Comparison of ENCODE assay signal across 10 mouse cellular contexts in the genomic region with DNA sequence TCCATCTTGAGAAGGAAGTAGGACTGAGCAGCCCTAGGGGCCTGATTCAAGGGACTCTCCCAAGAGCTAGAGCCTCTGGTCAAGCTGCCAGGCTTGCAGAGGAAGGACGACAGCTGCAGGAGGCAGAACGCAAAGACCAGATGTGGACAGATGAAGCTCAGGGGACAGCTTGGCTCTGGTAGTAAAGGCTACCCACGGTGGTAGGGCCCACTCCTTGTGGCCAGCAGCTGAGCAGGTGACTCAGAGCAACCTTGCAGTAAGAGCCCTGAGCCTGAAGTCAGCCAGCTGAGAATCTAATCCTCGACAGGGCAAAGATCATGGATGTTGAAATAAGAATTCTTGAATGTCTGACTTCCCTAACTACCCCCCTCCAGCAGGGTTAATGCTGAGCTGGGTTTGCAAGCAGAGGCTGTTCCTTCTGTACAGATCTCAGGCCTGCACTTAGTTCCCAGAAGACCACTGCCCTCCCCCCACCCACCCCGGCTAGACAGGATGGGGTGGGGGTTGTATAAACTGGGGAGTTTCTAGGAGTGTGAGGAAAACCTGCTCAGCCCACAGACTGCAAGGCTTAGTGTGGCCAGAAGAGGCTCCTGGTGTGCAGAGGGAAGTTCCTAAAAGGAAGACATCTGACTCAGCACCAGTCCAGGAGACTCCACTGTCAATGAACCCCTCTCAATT. TPM values are rescaled to one million over a fixed set of nuclear protein-coding genes. Genes with fewer than 3 reads are reported as not detected.
A peak's percentile ranks its signal among the peaks of the same experiment; 100 is the strongest.
DNase-seq lines count a peak whose midpoint lies in the region; ATAC-seq and TF ChIP-seq lines count a peak whose summit lies in the region.
"Had no signal": no experiment of that assay in that cellular context is flagged by ENCODE, and none has a peak within 500 bp of the region (broad histone marks: within the 10 kb centered on the region; RNA-seq: fewer than 3 reads in every experiment).

No protein-coding gene starts in this region.

- H3K36me3 ChIP-seq in kidney, postnatal 0 days (ENCODE audit: insufficient read depth, low read length) = no peaks in the 10 kb centered on the region
- H3K36me3 ChIP-seq in stomach, postnatal 0 days (ENCODE audit: control insufficient read depth, insufficient read depth, low read length) = no peaks in the 10 kb centered on the region
- H3K36me3 ChIP-seq in midbrain, postnatal 0 days (ENCODE audit: insufficient read depth, low read length) = no peaks in the 10 kb centered on the region
- H3K36me3 ChIP-seq: neural tube, embryonic 13.5 days had no signal

- H3K4me2 ChIP-seq in kidney, postnatal 0 days (ENCODE audit: low read length) = no peak overlapping the region
- H3K4me2 ChIP-seq in stomach, postnatal 0 days (replicated peaks; ENCODE audit: low read depth) = no peak overlapping the region
- no peak overlapping the region for H3K4me2 ChIP-seq in midbrain, postnatal 0 days (ENCODE audit: low read depth, low read length, poor library complexity, severe bottlenecking)
- H3K4me2 ChIP-seq: neural tube, embryonic 13.5 days had no signal

- no peak overlapping the region for H3K4me3 ChIP-seq in kidney, postnatal 0 days (replicated peaks; ENCODE audit: low read depth, low read length)
- no peak overlapping the region for H3K4me3 ChIP-seq in stomach, postnatal 0 days (ENCODE audit: low read depth, low read length)
- no peak overlapping the region for H3K4me3 ChIP-seq in midbrain, postnatal 0 days (ENCODE audit: low read depth, low read length)
- H3K4me3 ChIP-seq: neural tube, embryonic 13.5 days had no signal

- H3K27me3 ChIP-seq in kidney, postnatal 0 days (ENCODE audit: insufficient read depth, low read length) = no peaks in the 10 kb centered on the region
- no peaks in the 10 kb centered on the region for H3K27me3 ChIP-seq in stomach, postnatal 0 days (ENCODE audit: control insufficient read depth, insufficient read depth, low read length)
- no peaks in the 10 kb centered on the region for H3K27me3 ChIP-seq in midbrain, postnatal 0 days (ENCODE audit: insufficient read depth, low read length)
- H3K27me3 ChIP-seq: neural tube, embryonic 13.5 days had no signal

- DNase-seq in right cerebral cortex, postnatal 10 days (ENCODE audit: low spot score in 2 of 2) = peak; percentile 39 to 40
- no peak for DNase-seq in right cerebral cortex, postnatal 14 days
- peak; percentile 55 for DNase-seq in fat pad, adult 2 months (ENCODE audit: extremely low read depth, low read depth, low spot score)
- DNase-seq in kidney, postnatal 0 days (ENCODE audit: low spot score) = no peak
- DNase-seq in stomach, postnatal 0 days (ENCODE audit: low spot score) = peak; percentile 18
- DNase-seq in cerebellum, postnatal 36 days = no peak
- DNase-seq in right cerebral cortex, adult 2 months (ENCODE audit: low spot score in 2 of 2) = no peak
- DNase-seq in midbrain, postnatal 0 days (ENCODE audit: low spot score) = no peak
- DNase-seq: cerebellum, postnatal 25 days had no signal

- no peak overlapping the region for H3K9ac ChIP-seq in kidney, postnatal 0 days (ENCODE audit: low read depth, low read length)
- no peak overlapping the region for H3K9ac ChIP-seq in stomach, postnatal 0 days (ENCODE audit: low read length)
- no peak overlapping the region for H3K9ac ChIP-seq in midbrain, postnatal 0 days (replicated peaks; ENCODE audit: low read length, poor library complexity, severe bottlenecking)
- H3K9ac ChIP-seq: neural tube, embryonic 13.5 days had no signal

- TF ChIP-seq CTCF in kidney, postnatal 0 days (IDR thresholded peaks at IDR 0.05; ENCODE audit: low read depth) = peak; percentile 23; the same call in 1 of the 2 replicates
- peak; percentile 36 for TF ChIP-seq CTCF in stomach, postnatal 0 days (IDR thresholded peaks at IDR 0.05; ENCODE audit: low read depth)
- no peak for TF ChIP-seq CTCF in midbrain, postnatal 0 days (IDR thresholded peaks at IDR 0.05)

- WGBS in kidney, postnatal 0 days = 37% methylated on average over 5 of the region's 5 CpGs
- WGBS in stomach, postnatal 0 days = 35% methylated on average over 5 of the region's 5 CpGs
- WGBS in midbrain, postnatal 0 days = 54% methylated on average over 5 of the region's 5 CpGs

- no peak for TF ChIP-seq EP300 in stomach, postnatal 0 days (optimal IDR thresholded peaks at IDR 0.05)

- peak overlapping the region; percentile 62 for H3K27ac ChIP-seq in kidney, postnatal 0 days
- H3K27ac ChIP-seq in stomach, postnatal 0 days (replicated peaks) = no peak overlapping the region
- no peak overlapping the region for H3K27ac ChIP-seq in midbrain, postnatal 0 days (ENCODE audit: low read depth, low read length)
- H3K27ac ChIP-seq: neural tube, embryonic 13.5 days had no signal

- no peaks in the 10 kb centered on the region for H3K4me1 ChIP-seq in kidney, postnatal 0 days (replicated peaks; ENCODE audit: insufficient read depth, low read length)
- H3K4me1 ChIP-seq in stomach, postnatal 0 days (replicated peaks; ENCODE audit: control insufficient read depth, insufficient read depth) = no peaks in the 10 kb centered on the region
- H3K4me1 ChIP-seq in midbrain, postnatal 0 days (ENCODE audit: insufficient read depth, low read length) = no peaks in the 10 kb centered on the region
- H3K4me1 ChIP-seq: neural tube, embryonic 13.5 days had no signal

- H3K9me3 ChIP-seq in kidney, postnatal 0 days (replicated peaks; ENCODE audit: low read length) = no peaks in the 10 kb centered on the region
- no peaks in the 10 kb centered on the region for H3K9me3 ChIP-seq in stomach, postnatal 0 days (ENCODE audit: control insufficient read depth, low read length)
- no peaks in the 10 kb centered on the region for H3K9me3 ChIP-seq in midbrain, postnatal 0 days (ENCODE audit: low read length)
- H3K9me3 ChIP-seq: neural tube, embryonic 13.5 days had no signal

- peak; percentile 93 for ATAC-seq in kidney, postnatal 0 days (replicated peaks; ENCODE audit: low FRiP score, low read depth)
- peak; percentile 69 for ATAC-seq in stomach, postnatal 0 days (ENCODE audit: low FRiP score, low TSS enrichment)
- no peak for ATAC-seq in midbrain, postnatal 0 days (ENCODE audit: low FRiP score)

RNA-seq across cellular contexts. Expression of a gene that starts 14.3 kb away (rescaled TPM):
- polyA plus RNA-seq in kidney, postnatal 0 days (2015; fragmentation: Nextera tagmentation; extraction: Ambion mirVana) = 26.0 and 26.4 TPM in 2 replicates
- polyA plus RNA-seq in stomach, postnatal 0 days (2015; fragmentation: Nextera tagmentation; extraction: Ambion mirVana) = 6.6 and 10.6 TPM in 2 replicates
- total RNA-seq in midbrain, postnatal 0 days (2014; rRNA removed) = 53.7 and 134 TPM in 2 replicates
- 20.3 and 30.0 TPM in 2 replicates for polyA plus RNA-seq in midbrain, postnatal 0 days (2015; fragmentation: Nextera tagmentation; extraction: Ambion mirVana)

RNA-seq across cellular contexts. Expression of a gene that starts 48.1 kb away (rescaled TPM):
- polyA plus RNA-seq in kidney, postnatal 0 days (2015; fragmentation: Nextera tagmentation; extraction: Ambion mirVana) = 35.2 and 40.4 TPM in 2 replicates
- polyA plus RNA-seq in stomach, postnatal 0 days (2015; fragmentation: Nextera tagmentation; extraction: Ambion mirVana) = 4.1 and 5.3 TPM in 2 replicates
- total RNA-seq in midbrain, postnatal 0 days (2014; rRNA removed) = 8.1 and 11.6 TPM in 2 replicates
- 12.0 and 12.3 TPM in 2 replicates for polyA plus RNA-seq in midbrain, postnatal 0 days (2015; fragmentation: Nextera tagmentation; extraction: Ambion mirVana)

Comparison
In these comparisons a context has a peak if more than half of its experiments do, and no peak if none do; other contexts are left out.
1. DNase-seq: peak in right cerebral cortex, postnatal 10 days (2 of 2), fat pad, adult 2 months (single experiment) and stomach, postnatal 0 days (single experiment); none in right cerebral cortex, postnatal 14 days (single experiment), kidney, postnatal 0 days (single experiment), cerebellum, postnatal 36 days (0 of 2), right cerebral cortex, adult 2 months (0 of 2) and midbrain, postnatal 0 days (single experiment).